Mouse (Mus musculus): ENCODE data around the gene Cd160. TPM values are rescaled to one million over a fixed set of nuclear protein-coding genes. Genes with fewer than 3 reads are reported as not detected.

Gene Cd160
- polyA plus RNA-seq, 1 experiment from 2014 or later: 0.77 TPM

DNA sequence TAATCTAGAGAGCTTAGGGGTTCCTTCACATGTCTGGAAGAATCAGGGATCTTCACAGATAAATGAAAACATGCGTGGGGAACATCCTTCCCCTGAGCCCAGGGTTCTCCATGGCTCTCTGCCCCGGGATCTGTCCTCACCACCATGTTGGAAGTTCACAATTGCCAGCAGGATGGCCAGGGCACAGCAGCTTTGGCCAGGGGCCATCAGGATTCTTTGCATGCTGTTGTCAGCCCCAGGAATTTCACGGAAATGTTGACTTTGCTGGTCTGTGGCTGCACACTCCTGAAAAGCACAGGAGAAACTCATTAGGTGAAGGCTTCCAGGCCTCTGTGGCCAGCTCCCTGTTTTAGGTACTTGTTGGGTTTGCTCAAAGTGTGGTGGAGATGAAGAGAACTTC, 20.5 kb downstream of the Cd160 start:
- Histone ChIP-seq H3K9ac (ENCODE audit: low read length) (no peak overlapping the region), H3K4me1 (replicated peaks; ENCODE audit: control insufficient read depth, insufficient read depth, low read length) (peaks cover 10% of the 10 kb centered on the region; the same call in 1 of the 2 replicates), H3K4me3 (ENCODE audit: low read depth, low read length) (no peak overlapping the region), H3K27me3 (replicated peaks; ENCODE audit: control insufficient read depth, insufficient read depth, low read length) (no peaks in the 10 kb centered on the region), H3K4me2 (ENCODE audit: low read length) (no peak overlapping the region), H3K36me3 (ENCODE audit: control insufficient read depth, insufficient read depth, low read length) (no peaks in the 10 kb centered on the region), H3K9me3 (ENCODE audit: control insufficient read depth, low read length) (no peaks in the 10 kb centered on the region), H3K27ac (ENCODE audit: low read depth) (no peak overlapping the region)
- no peak for ATAC-seq (replicated peaks; ENCODE audit: low FRiP score, low TSS enrichment, low read depth)
- 69% methylated on average over 3 of the region's 3 CpGs for WGBS
- no peak for DNase-seq (ENCODE audit: low spot score)

DNA sequence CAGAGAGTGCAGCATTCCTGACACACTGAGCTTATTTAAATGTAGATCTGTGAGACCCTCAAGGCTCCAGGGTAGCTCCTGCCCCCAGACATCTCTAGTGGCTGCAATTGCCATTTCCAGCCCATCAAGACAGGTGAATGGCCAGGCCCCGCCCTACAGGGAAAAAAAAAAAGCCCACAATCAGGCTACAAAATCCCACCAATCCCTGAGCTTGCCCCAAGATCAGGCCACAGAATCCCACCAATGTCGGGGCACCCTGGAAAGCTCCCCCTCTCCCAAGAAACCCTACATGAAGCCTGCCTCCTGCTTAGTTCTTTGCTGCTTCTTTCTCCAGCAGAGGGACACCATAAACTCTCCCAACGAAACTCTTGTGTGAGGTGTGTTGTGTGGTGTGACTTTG, 21.0 kb downstream of the Cd160 start:
- Histone ChIP-seq H3K4me3 (ENCODE audit: low read depth, low read length) (no peak overlapping the region), H3K4me1 (replicated peaks; ENCODE audit: control insufficient read depth, insufficient read depth, low read length) (peaks cover 5% of the 10 kb centered on the region; the same call in 1 of the 2 replicates), H3K4me2 (ENCODE audit: low read length) (no peak overlapping the region), H3K9ac (ENCODE audit: low read length) (no peak overlapping the region), H3K36me3 (ENCODE audit: control insufficient read depth, insufficient read depth, low read length) (no peaks in the 10 kb centered on the region), H3K27ac (ENCODE audit: low read depth) (no peak overlapping the region), H3K9me3 (ENCODE audit: control insufficient read depth, low read length) (no peaks in the 10 kb centered on the region), H3K27me3 (replicated peaks; ENCODE audit: control insufficient read depth, insufficient read depth, low read length) (no peaks in the 10 kb centered on the region)
- no peak for ATAC-seq (replicated peaks; ENCODE audit: low FRiP score, low TSS enrichment, low read depth)
- DNase-seq (ENCODE audit: low spot score): no peak
- 73% methylated on average over 3 of the region's 3 CpGs for WGBS

DNA sequence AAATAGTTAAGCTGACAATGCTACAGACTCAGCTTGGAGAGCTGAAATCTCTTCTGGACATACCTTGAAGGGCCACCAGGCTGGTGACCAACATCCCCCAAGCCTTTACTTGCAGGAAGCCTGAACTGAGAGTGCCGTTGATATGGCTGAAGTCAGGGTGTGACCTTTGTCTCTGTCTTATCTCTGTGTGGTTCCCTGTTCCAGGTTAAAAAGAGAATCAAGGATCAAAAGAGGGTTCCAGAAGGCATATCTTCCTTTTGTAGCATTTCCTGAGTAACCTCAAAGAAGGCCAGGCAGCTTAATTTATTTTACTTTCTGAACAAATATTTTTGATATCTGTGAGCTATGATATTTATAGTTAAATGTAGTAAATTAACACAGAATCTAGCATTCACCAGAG, 26.9 kb downstream of the Cd160 start:
- no peaks in the 10 kb centered on the region for H3K36me3 ChIP-seq (ENCODE audit: control insufficient read depth, insufficient read depth, low read length)
- ATAC-seq (replicated peaks; ENCODE audit: low FRiP score, low TSS enrichment, low read depth): no peak
- no peaks in the 10 kb centered on the region for H3K27me3 ChIP-seq (replicated peaks; ENCODE audit: control insufficient read depth, insufficient read depth, low read length)
- WGBS: 48% methylated on average over 1 of the region's 1 CpGs
- no peak overlapping the region for H3K9ac ChIP-seq (ENCODE audit: low read length)
- no peak overlapping the region for H3K27ac ChIP-seq (ENCODE audit: low read depth)
- no peak overlapping the region for H3K4me3 ChIP-seq (ENCODE audit: low read depth, low read length)
- no peak overlapping the region for H3K4me2 ChIP-seq (ENCODE audit: low read length)
- DNase-seq (ENCODE audit: low spot score): no peak
- no peaks in the 10 kb centered on the region for H3K4me1 ChIP-seq (replicated peaks; ENCODE audit: control insufficient read depth, insufficient read depth, low read length)
- H3K9me3 ChIP-seq (ENCODE audit: control insufficient read depth, low read length): no peaks in the 10 kb centered on the region

DNA sequence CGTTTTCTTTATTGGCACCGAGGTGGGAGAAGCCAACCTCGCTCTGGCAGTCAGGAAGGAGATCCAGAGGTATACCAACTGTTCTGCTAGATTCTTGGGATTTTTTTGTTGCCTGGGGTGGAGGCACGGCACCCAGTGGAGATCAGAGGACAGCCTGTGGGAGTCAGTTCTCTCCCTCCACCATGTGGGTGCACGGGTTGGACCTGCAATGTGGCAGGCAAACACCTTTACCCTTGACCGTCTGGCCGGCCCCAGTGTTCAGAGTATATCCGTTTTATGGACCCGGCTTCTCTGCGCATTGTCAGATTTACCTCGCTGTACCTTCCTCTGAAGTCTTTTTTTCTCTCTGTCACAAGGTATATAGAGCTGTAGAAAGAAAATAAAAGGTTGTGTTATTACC, 28.9 kb downstream of the Cd160 start:
- H3K27ac ChIP-seq (ENCODE audit: low read depth): no peak overlapping the region
- ATAC-seq (replicated peaks; ENCODE audit: low FRiP score, low TSS enrichment, low read depth): no peak
- 60% methylated on average over 11 of the region's 11 CpGs for WGBS

DNA sequence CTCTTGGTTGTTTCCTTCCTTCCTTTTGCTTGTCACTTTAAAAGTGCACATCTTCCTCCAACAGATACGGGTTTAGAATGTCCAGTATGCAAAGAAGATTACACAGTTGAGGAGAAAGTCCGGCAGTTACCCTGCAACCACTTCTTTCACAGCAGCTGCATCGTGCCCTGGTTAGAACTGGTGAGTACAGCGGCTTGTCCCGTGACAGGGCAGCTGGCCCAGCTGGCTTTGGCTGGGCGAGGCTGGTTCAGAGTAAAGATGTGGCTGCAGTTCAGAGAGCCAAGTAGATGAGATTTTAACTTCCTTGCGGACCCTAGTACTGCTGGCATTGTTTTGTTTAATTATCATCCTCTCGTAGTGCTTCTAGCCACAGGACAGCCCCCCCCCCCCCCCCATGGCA, 40.6 kb downstream of the Cd160 start:
- H3K4me3 ChIP-seq (ENCODE audit: low read depth, low read length): no peak overlapping the region
- H3K27me3 ChIP-seq (replicated peaks; ENCODE audit: control insufficient read depth, insufficient read depth, low read length): no peaks in the 10 kb centered on the region
- H3K4me1 ChIP-seq (replicated peaks; ENCODE audit: control insufficient read depth, insufficient read depth, low read length): no peaks in the 10 kb centered on the region
- no peak for DNase-seq (ENCODE audit: low spot score)
- WGBS: 86% methylated on average over 8 of the region's 8 CpGs
- H3K9ac ChIP-seq (ENCODE audit: low read length): no peak overlapping the region
- no peak for ATAC-seq (replicated peaks; ENCODE audit: low FRiP score, low TSS enrichment, low read depth)
- no peak overlapping the region for H3K4me2 ChIP-seq (ENCODE audit: low read length)
- no peak overlapping the region for H3K27ac ChIP-seq (ENCODE audit: low read depth)
- H3K9me3 ChIP-seq (ENCODE audit: control insufficient read depth, low read length): no peaks in the 10 kb centered on the region
- H3K36me3 ChIP-seq (ENCODE audit: control insufficient read depth, insufficient read depth, low read length): peaks cover 48% of the 10 kb centered on the region

More for the DNA sequence above, 28.9 kb downstream of the Cd160 start:
- Histone ChIP-seq H3K9me3 (ENCODE audit: control insufficient read depth, low read length) (no peaks in the 10 kb centered on the region), H3K27me3 (replicated peaks; ENCODE audit: control insufficient read depth, insufficient read depth, low read length) (no peaks in the 10 kb centered on the region), H3K4me1 (replicated peaks; ENCODE audit: control insufficient read depth, insufficient read depth, low read length) (no peaks in the 10 kb centered on the region), H3K36me3 (ENCODE audit: control insufficient read depth, insufficient read depth, low read length) (no peaks in the 10 kb centered on the region; the same call in 1 of the 2 replicates), H3K4me3 (ENCODE audit: low read depth, low read length) (no peak overlapping the region), H3K4me2 (ENCODE audit: low read length) (no peak overlapping the region), H3K9ac (ENCODE audit: low read length) (no peak overlapping the region)
- DNase-seq (ENCODE audit: low spot score): no peak

- 100% methylated on average over 1 of the region's 1 CpGs for WGBS
Measured at GRCm38 (mm10) chr3:96787784-96788183, 41.4 kb downstream of the Cd160 start.

GRCm38 (mm10) chr3:96782236-96782635, 46.9 kb downstream of the Cd160 start:
- H3K4me1 ChIP-seq (replicated peaks; ENCODE audit: control insufficient read depth, insufficient read depth, low read length): no peaks in the 10 kb centered on the region
- H3K9ac ChIP-seq (ENCODE audit: low read length): no peak overlapping the region
- H3K27ac ChIP-seq (ENCODE audit: low read depth): no peak overlapping the region
- no peak overlapping the region for H3K4me2 ChIP-seq (ENCODE audit: low read length)
- 56% methylated on average over 8 of the region's 8 CpGs for WGBS
- no peaks in the 10 kb centered on the region for H3K9me3 ChIP-seq (ENCODE audit: control insufficient read depth, low read length)
- no peaks in the 10 kb centered on the region for H3K27me3 ChIP-seq (replicated peaks; ENCODE audit: control insufficient read depth, insufficient read depth, low read length)
- ATAC-seq (replicated peaks; ENCODE audit: low FRiP score, low TSS enrichment, low read depth): no peak
- no peak for DNase-seq (ENCODE audit: low spot score)
- no peak overlapping the region for H3K4me3 ChIP-seq (ENCODE audit: low read depth, low read length)
- H3K36me3 ChIP-seq (ENCODE audit: control insufficient read depth, insufficient read depth, low read length): peaks cover 28% of the 10 kb centered on the region

More at GRCm38 (mm10) chr3:96787784-96788183, 41.4 kb downstream of the Cd160 start:
- Histone ChIP-seq H3K4me1 (replicated peaks; ENCODE audit: control insufficient read depth, insufficient read depth, low read length) (no peaks in the 10 kb centered on the region), H3K9ac (ENCODE audit: low read length) (no peak overlapping the region), H3K4me3 (ENCODE audit: low read depth, low read length) (no peak overlapping the region), H3K27me3 (replicated peaks; ENCODE audit: control insufficient read depth, insufficient read depth, low read length) (no peaks in the 10 kb centered on the region), H3K36me3 (ENCODE audit: control insufficient read depth, insufficient read depth, low read length) (peaks cover 48% of the 10 kb centered on the region), H3K9me3 (ENCODE audit: control insufficient read depth, low read length) (no peaks in the 10 kb centered on the region), H3K27ac (ENCODE audit: low read depth) (no peak overlapping the region), H3K4me2 (ENCODE audit: low read length) (no peak overlapping the region)
- no peak for ATAC-seq (replicated peaks; ENCODE audit: low FRiP score, low TSS enrichment, low read depth)
- no peak for DNase-seq (ENCODE audit: low spot score)

DNA sequence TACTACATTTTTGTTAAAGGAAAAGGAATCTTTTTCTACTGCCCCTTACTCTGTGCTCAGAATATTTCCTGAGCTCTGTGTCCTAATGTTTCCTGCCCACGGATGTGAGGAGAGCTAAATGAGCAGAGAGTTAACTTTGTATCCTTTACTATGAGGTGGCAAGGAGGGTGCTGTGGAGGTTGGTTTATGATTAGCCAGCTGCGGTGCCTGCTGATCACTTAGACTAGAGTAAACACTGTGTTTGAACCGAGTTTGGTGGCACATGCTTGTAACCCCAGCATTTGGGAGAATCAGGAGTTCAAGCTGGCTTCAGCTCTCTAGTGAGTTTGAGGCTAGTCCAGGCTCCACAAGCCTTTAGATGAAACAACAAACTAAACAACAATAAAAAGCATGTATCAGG, 52.0 kb downstream of the Cd160 start:
- ATAC-seq (replicated peaks; ENCODE audit: low FRiP score, low TSS enrichment, low read depth): no peak
- 53% methylated on average over 3 of the region's 3 CpGs for WGBS
- Histone ChIP-seq H3K27ac (ENCODE audit: low read depth) (no peak overlapping the region), H3K4me3 (ENCODE audit: low read depth, low read length) (no peak overlapping the region), H3K36me3 (ENCODE audit: control insufficient read depth, insufficient read depth, low read length) (peaks cover 11% of the 10 kb centered on the region; the same call in 1 of the 2 replicates), H3K27me3 (replicated peaks; ENCODE audit: control insufficient read depth, insufficient read depth, low read length) (no peaks in the 10 kb centered on the region), H3K9me3 (ENCODE audit: control insufficient read depth, low read length) (no peaks in the 10 kb centered on the region), H3K9ac (ENCODE audit: low read length) (no peak overlapping the region), H3K4me2 (ENCODE audit: low read length) (no peak overlapping the region), H3K4me1 (replicated peaks; ENCODE audit: control insufficient read depth, insufficient read depth, low read length) (no peaks in the 10 kb centered on the region)
- DNase-seq (ENCODE audit: low spot score): no peak

- ATAC-seq (replicated peaks; ENCODE audit: low FRiP score, low TSS enrichment, low read depth) (no peak), DNase-seq (ENCODE audit: low spot score) (no peak)
- Histone ChIP-seq H3K4me2 (ENCODE audit: low read length) (no peak overlapping the region), H3K9ac (ENCODE audit: low read length) (no peak overlapping the region), H3K4me1 (replicated peaks; ENCODE audit: control insufficient read depth, insufficient read depth, low read length) (no peaks in the 10 kb centered on the region), H3K4me3 (ENCODE audit: low read depth, low read length) (no peak overlapping the region), H3K9me3 (ENCODE audit: control insufficient read depth, low read length) (no peaks in the 10 kb centered on the region), H3K36me3 (ENCODE audit: control insufficient read depth, insufficient read depth, low read length) (peaks cover 11% of the 10 kb centered on the region; the same call in 1 of the 2 replicates), H3K27me3 (replicated peaks; ENCODE audit: control insufficient read depth, insufficient read depth, low read length) (no peaks in the 10 kb centered on the region), H3K27ac (ENCODE audit: low read depth) (no peak overlapping the region)
- 50% methylated on average over 1 of the region's 1 CpGs for WGBS
Measured at GRCm38 (mm10) chr3:96772949-96773348, 56.2 kb downstream of the Cd160 start.

Data from intestine, embryonic 14.5 days (tissue).